Mouse (Mus musculus) mammary gland, adult 2 months (tissue): ENCODE results near the gene Tigd3. TPM values are rescaled to one million over a fixed set of nuclear protein-coding genes. Genes with fewer than 3 reads are reported as not detected.

Source experiments
- polyA plus RNA-seq: library from polyadenylated mRNA; depleted of rRNA; stranded (reverse); fragments of >200 nt; gene quantifications from 2 replicates; pipeline ENCODE4 v1.2.3, GENCODE M21; 2012; ENCODE audit warnings: low replicate concordance; rRNA removed

Tigd3 gene
- polyA plus RNA-seq: 0.32 and 0.38 TPM in 2 replicates

DNA sequence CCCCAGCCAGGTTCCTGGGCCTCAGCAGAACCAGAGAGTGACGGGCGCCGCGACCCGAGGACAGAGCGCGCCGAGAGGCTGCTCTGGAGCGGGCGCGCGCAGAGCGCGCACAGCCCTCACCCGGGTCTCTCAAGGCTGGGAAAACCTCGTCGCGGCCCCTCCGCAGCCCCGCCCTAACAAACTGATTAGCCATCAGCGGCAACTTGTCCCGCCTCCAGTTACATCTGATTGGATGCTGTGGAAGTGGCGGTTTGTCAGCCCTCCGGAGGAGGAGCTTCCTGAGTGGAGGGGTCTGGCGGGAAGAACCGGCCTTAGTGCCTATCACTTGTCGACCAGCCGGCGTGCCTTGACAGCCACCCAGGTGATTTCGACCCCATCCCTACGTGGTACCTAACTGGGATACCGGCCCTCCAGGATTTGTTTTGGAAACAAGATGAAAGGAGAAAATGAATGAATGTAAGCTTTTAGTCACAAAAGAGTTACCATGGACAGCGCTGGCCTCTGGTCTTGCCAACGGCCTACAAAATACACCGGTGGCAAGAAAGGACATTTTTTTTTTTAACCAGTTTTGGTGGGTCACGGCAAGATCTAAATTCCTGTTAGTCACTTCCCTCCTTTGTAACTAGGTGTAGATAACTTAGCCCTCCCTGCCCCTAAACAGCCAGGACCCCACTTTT is at the start of gene Tigd3:
Tigd3 (minus strand) TSS at position 148 of the 677 bp plus-strand sequence.

GRCm38 (mm10) chr19:5924713-5925093 is 30.8 kb upstream of the Tigd3 start, which contains the start of gene Cdc42ep2:
Cdc42ep2 (minus strand) TSS chr19:5924816.

GRCm38 (mm10) chr19:5913007-5913719 is 19.2 kb upstream of the Tigd3 start, which contains the start of gene Dpf2:
Dpf2 (minus strand) TSS chr19:5913010.

DNA sequence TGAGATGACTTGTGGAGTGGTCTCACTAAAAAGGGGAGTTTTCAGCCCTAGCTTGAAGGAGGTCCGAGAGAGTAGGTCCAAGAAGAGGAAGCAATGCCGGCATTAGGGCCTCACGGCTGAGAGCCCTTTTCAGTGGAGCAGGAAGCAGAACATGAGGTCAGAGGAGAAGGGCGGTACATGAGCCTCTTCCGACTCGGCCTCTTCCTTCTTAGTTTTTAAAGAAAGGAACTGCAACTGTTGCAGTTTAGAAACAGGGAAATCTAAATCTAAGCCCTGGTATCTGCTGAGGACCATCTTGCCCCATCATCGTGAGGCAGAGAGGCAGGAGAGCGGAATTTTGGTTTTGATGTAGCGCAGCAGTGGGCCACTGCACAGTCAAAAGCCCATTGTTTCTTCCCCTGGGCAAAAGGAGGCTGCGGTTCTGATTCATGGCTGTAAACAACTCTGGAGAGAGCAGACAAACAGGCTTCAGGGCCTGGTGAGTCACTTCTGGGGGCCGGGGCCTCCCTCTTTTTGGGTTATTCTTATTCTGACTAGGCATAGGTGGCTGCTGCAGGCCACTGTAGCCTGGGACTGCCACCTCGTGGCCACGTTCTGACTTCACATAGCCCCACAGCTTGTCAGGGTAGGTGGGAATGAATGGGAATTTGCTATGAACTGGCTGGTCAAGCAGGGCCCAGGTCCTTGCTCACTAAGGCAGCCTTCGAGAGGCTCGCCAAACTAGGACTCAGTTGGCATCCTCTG is 16.2 kb downstream of the Tigd3 start, which contains the start of gene Slc25a45:
Slc25a45 (plus strand) TSS at position 191 of the 744 bp plus-strand sequence.

GRCm38 (mm10) chr19:5874969-5875480 is 18.9 kb downstream of the Tigd3 start, which contains the start of gene Frmd8:
Frmd8 (minus strand) TSS chr19:5875274.

Other genes starting within 250 kb of the Tigd3 start
- gene Sipa1, start 230.4 kb downstream of the Tigd3 start, polyA plus RNA-seq: 130 and 371 TPM in 2 replicates
- 73.1 and 141 TPM in 2 replicates for gene Map3k11, start 205.4 kb downstream of the Tigd3 start, polyA plus RNA-seq
- 137 and 266 TPM in 2 replicates for gene Pcnx3, start 205.2 kb downstream of the Tigd3 start, polyA plus RNA-seq
- 0.83 and 0.94 TPM in 2 replicates for gene Kcnk7, start 189.8 kb downstream of the Tigd3 start, polyA plus RNA-seq
- gene Ehbp1l1, start 167.8 kb downstream of the Tigd3 start, polyA plus RNA-seq: 92.5 and 93.1 TPM in 2 replicates
- gene Fam89b, start 164.5 kb downstream of the Tigd3 start, polyA plus RNA-seq: 237 and 392 TPM in 2 replicates
- gene Ltbp3, start 153.2 kb downstream of the Tigd3 start, polyA plus RNA-seq: 222 and 329 TPM in 2 replicates
- 105 and 131 TPM in 2 replicates for gene Scyl1, start 122.7 kb downstream of the Tigd3 start, polyA plus RNA-seq
- 32.4 and 48.8 TPM in 2 replicates for gene Frmd8, start 18.9 kb downstream of the Tigd3 start, polyA plus RNA-seq
- gene Slc25a45, start 16.3 kb downstream of the Tigd3 start, polyA plus RNA-seq: 37.0 and 41.5 TPM in 2 replicates
- gene Dpf2, start 18.9 kb upstream of the Tigd3 start, polyA plus RNA-seq: 74.6 and 123 TPM in 2 replicates
- 13.5 and 26.4 TPM in 2 replicates for gene Cdc42ep2, start 30.7 kb upstream of the Tigd3 start, polyA plus RNA-seq
- 40.1 and 53.8 TPM in 2 replicates for gene Pola2, start 70.1 kb upstream of the Tigd3 start, polyA plus RNA-seq
- gene Slc22a20, start 92.0 kb upstream of the Tigd3 start, polyA plus RNA-seq: not detected in 2 replicates
- gene Capn1, start 121.7 kb upstream of the Tigd3 start, polyA plus RNA-seq: 64.2 and 65.9 TPM in 2 replicates
- gene Syvn1, start 152.4 kb upstream of the Tigd3 start, polyA plus RNA-seq: 54.9 and 85.1 TPM in 2 replicates
- gene Mrpl49, start 163.6 kb upstream of the Tigd3 start, polyA plus RNA-seq: 14.1 and 24.4 TPM in 2 replicates
- gene Fau, start 163.7 kb upstream of the Tigd3 start, polyA plus RNA-seq: 1,145 and 2,495 TPM in 2 replicates
- 40.9 and 104 TPM in 2 replicates for gene Znhit2, start 167.0 kb upstream of the Tigd3 start, polyA plus RNA-seq
- gene Tm7sf2, start 174.2 kb upstream of the Tigd3 start, polyA plus RNA-seq: 37.7 and 55.5 TPM in 2 replicates
- gene Vps51, start 183.1 kb upstream of the Tigd3 start, polyA plus RNA-seq: 71.5 and 79.3 TPM in 2 replicates
- 0.68 TPM in 1 of 2 replicates, not detected in the other for gene Tmem262, start 185.9 kb upstream of the Tigd3 start, polyA plus RNA-seq
- gene Gm28374, start 188.1 kb upstream of the Tigd3 start, polyA plus RNA-seq: 0.51 TPM in 1 of 2 replicates, not detected in the other
- gene Zfpl1, start 190.8 kb upstream of the Tigd3 start, polyA plus RNA-seq: 101 and 107 TPM in 2 replicates
- 0.92 and 0.93 TPM in 2 replicates for gene Cdca5, start 190.8 kb upstream of the Tigd3 start, polyA plus RNA-seq
- not detected in 2 replicates for gene AC131692.1, start 200.3 kb upstream of the Tigd3 start, polyA plus RNA-seq
- gene Naaladl1, start 211.6 kb upstream of the Tigd3 start, polyA plus RNA-seq: 0.19 and 0.37 TPM in 2 replicates
- 22.6 and 60.4 TPM in 2 replicates for gene Sac3d1, start 224.5 kb upstream of the Tigd3 start, polyA plus RNA-seq
- 37.7 and 57.2 TPM in 2 replicates for gene Snx15, start 234.2 kb upstream of the Tigd3 start, polyA plus RNA-seq
- gene Batf2, start 246.8 kb upstream of the Tigd3 start, polyA plus RNA-seq: 7.9 and 11.2 TPM in 2 replicates
- 175 and 200 TPM in 2 replicates for gene Arl2, start 247.4 kb upstream of the Tigd3 start, polyA plus RNA-seq